Mouse (Mus musculus) retina, adult 2 months (tissue): ENCODE measurements around the gene 5730522E02Rik.
"Not testable (repeated sequence)": the region's sequence is repeated elsewhere in the genome, so short reads cannot be mapped to it uniquely, and the experiment has no call there.

Experiments used
- DNase-seq: peaks from one replicate; pipeline ENCODE4 v3.0.0-alpha.2; 2012; ENCODE audit warnings: low read depth, low spot score

Gene 5730522E02Rik

GRCm38 (mm10) chr11:26210582-26211180, at the start of gene 5730522E02Rik:
TSS of gene 5730522E02Rik (minus strand) at chr11:26210763.
- no peak for DNase-seq

DNA sequence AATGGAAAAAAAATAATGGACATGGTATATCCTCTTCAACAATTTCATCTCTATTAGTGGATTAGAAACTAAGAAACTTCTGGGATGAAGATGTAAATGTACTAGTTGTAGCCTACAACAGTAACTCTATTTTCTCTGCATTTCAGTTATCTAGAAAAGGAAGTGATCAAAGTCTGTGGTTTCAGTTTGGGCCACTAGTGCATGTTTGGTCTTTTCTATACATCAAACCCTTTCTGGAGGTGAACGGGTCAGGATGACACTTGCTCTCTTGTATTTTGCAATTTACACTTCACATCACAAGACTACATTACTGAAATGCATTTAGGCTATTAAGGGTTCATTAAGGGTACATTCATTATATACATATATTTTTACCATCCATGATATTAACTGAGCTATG, 26.0 kb upstream of the 5730522E02Rik start:
- no peak for DNase-seq

- no peak for DNase-seq
Observed at GRCm38 (mm10) chr11:26229895-26230294, 19.3 kb upstream of the 5730522E02Rik start.

DNA sequence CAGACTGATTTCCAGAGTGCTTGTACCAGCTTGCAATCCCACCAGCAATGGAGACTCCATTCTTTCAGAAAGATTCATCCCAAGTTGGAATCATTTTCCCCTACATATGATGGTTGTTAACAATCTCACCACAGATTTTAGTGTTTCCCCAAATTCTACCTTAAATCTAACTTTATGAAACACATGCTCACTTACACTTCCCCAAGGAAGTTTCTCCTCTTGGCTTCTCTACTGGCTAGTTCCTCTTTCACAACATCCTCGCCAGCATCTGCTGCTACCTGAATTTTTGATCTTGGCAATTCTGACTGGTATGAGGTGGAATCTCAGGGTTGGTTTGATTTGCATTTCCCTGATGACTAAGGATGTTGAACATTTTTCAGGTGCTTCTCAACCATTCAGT, 3.1 kb upstream of the 5730522E02Rik start:
- not testable (repeated sequence) for DNase-seq

GRCm38 (mm10) chr11:26209811-26210581, 567 bp downstream of the 5730522E02Rik start:
- DNase-seq = no peak

GRCm38 (mm10) chr11:26203466-26203865, 7.1 kb downstream of the 5730522E02Rik start:
- DNase-seq = no peak

DNA sequence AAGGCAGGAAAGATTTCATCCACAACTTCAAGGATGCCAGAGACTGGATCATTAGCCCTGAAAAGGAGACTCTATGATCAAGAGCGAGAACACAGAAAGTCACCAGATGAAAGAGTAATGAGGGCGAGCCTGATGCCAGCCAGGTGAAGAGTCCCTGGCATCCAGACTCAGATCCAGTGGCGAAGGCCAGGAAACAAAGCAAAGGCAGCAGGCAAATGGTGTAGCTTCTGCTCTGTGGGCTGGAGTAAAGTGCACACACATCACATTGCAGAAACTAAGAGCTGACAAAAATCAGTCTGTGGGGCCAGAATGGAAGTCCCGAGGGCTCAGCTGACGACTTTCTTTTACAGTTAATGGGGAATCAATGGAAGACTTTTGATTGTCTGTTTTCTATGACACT, 7.7 kb downstream of the 5730522E02Rik start:
- no peak for DNase-seq

- no peak for DNase-seq
Observed at GRCm38 (mm10) chr11:26201778-26202097, 8.8 kb downstream of the 5730522E02Rik start.

GRCm38 (mm10) chr11:26200970-26201777, 9.4 kb downstream of the 5730522E02Rik start:
- no peak for DNase-seq

GRCm38 (mm10) chr11:26195468-26195867, 15.1 kb downstream of the 5730522E02Rik start:
- no peak for DNase-seq

DNA sequence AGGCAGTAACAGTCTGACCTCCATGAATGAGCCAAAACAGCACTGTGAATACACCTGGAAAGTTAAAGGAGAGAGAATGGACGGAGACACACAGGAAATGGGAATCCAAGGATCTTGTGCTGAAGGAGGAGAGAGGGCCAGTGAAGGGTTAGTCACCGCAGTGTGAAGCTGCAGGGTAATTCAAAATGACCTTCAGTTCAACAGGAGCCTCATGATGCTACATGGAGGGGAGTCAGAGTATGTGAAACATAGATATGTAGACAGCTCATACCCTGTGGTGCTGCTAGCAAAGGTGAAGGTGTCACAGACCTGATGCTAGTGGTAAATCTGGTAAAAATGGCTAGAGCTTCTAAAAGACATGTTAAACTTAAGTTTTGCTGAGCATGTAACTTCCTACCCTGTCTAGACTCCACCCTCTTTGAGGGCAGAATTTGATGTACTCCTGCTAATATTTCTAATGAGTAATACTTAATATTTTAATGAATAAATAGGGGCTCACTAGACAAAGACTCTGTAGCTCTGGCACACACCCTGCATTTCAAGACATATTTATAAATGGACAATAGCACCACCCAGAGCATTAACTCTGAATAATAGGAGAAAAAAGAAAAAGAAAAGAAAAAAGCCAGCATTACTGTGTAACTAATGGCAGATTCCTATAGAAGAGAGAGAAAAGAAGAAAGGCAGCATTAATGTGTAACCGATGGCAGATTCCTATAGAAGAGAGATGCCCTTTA, 23.2 kb downstream of the 5730522E02Rik start:
- DNase-seq = no peak

- DNase-seq = no peak
Observed at GRCm38 (mm10) chr11:26170572-26170971, 40.0 kb downstream of the 5730522E02Rik start.

GRCm38 (mm10) chr11:26167609-26167971, 43.0 kb downstream of the 5730522E02Rik start:
- DNase-seq = no peak

GRCm38 (mm10) chr11:26166966-26167608, 43.5 kb downstream of the 5730522E02Rik start:
- DNase-seq = no peak

GRCm38 (mm10) chr11:26164651-26165259, 45.8 kb downstream of the 5730522E02Rik start:
- DNase-seq = no peak

- no peak for DNase-seq
Observed at GRCm38 (mm10) chr11:26161354-26161753, 49.2 kb downstream of the 5730522E02Rik start.

DNA sequence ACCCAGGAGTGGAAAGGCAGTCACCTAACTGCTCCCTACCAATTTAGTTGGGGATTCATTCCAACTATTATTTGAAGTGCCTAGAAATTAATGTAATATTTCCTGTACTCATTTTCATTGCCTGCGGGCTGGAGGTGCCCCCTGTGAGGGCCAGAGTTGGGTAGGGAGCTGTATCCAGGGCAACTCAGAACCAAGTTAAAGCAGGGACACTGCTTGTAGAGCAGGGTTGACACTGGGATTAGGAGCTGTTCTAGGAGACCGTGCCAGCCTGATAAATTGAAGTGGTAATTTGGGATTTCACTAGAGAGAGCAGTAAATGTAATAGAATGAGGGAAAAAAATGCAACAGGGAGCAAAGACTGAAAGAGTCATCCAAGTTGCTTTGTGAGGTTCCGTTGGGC, 51.5 kb downstream of the 5730522E02Rik start:
- DNase-seq = no peak

- DNase-seq = no peak
Observed at GRCm38 (mm10) chr11:26140024-26140423, 70.5 kb downstream of the 5730522E02Rik start.

DNA sequence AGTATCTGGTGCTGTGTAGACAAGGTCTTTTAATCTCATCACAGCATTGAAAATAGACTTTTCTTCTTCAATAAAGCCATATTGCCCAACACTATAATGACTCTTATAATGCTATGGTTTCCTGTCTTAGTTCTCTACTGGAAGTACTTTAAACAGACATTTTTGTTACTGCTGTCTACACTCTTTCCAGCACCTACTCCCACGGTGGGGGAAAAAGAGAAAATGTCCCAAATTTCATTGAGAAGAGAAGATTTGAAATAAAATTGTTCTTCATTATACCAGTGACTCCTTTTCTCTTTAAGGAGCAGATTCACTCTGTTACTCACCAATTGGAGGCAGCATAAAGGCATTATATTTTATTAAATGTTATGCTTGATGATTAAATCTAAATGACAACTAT, 72.5 kb downstream of the 5730522E02Rik start:
- no peak for DNase-seq

DNA sequence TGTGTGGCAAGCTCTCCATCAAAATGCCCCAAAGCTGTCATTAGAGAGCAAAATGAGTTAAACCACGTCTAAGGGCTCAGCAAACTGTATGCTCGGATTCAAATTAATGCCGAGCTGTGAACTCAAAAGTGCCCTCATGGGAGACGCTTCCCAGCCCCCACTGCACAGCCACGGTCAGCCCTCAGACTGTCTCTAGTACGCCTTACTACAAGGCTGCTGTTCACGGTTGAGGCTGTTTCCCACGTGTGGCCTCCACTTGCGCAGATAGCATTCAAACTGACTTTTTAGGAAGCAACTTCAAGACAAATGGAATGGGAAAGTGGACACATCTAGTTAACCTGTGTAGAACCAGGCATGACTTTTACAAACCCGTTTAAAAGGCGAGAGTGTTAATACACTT, 79.7 kb downstream of the 5730522E02Rik start:
- no peak for DNase-seq

DNA sequence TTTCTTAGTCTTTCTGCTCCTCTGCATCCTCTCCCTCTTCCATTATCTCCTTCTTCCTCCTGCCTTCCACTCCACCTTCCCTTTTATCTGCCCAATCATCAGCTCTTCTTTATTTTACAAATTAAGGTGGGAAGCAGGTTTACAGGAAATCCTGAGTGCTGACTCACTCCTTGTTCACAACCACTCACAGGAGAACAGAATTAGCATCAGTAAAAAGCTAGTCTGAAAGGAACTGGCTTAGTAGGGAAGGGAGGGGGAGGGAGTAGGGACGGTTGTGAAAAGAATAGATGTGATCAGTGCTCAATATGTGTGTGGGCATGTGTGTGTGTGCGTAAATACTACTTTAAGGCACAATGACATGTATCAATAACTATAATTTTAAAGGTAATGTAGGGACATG, 81.5 kb downstream of the 5730522E02Rik start:
- DNase-seq = no peak
